Mouse (Mus musculus) thymus, adult 2 months (tissue): ENCODE data around the gene Tmem50a.
"Not testable (repeated sequence)": the region's sequence is repeated elsewhere in the genome, so short reads cannot be mapped to it uniquely, and the experiment has no call there.

Source experiments
- CTCF ChIP-seq: fragments of 200-500 bp; IDR thresholded peaks from 2 replicates; pipeline ENCODE4 v1.5.1; 2012; ENCODE audit warnings: mild to moderate bottlenecking, control low read depth, low read length, moderate library complexity, borderline replicate concordance; ENCODE audit not compliant: control insufficient read depth, poor library complexity, insufficient read depth; ENCODE audit errors: extremely low read depth
- POLR2A ChIP-seq: fragments of 200-500 bp; IDR thresholded peaks from 2 replicates; pipeline ENCODE4 v1.6.1; 2012; ENCODE audit warnings: mild to moderate bottlenecking, low read length, control low read depth, moderate library complexity; ENCODE audit not compliant: control insufficient read depth, poor library complexity, insufficient read depth; ENCODE audit errors: extremely low read depth

GRCm38 (mm10) chr4:134911406-134911805, 3.4 kb downstream of the Tmem50a start:
- not testable (repeated sequence) for TF ChIP-seq CTCF, POLR2A
